Mouse (Mus musculus): ENCODE measurements at regions not wholly inside any gene's neighbourhood (a gene's known extent, or its start where the extent isn't known, plus 50 kb on each side); places are given as distances from the start of the nearest gene placed in this dataset.

DNA sequence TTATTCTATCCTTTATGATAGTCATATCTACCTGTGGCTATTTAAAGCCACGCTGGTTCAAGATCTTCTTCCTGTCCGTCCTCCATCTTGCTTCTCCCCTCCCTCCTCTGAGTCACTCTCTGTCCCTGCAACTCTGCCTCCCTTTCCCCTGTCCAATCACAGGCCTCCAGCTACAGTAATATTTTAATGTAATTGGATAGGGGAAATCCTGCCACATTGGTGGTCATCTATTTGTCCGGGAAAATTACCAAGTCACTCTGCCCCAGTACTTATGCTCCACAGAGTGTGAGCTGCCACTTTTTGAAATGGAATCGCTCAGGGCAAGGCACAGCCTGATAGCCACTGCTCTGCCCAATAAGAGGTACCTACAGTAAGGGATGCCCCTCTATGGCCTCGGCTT, 179.4 kb downstream of the Fam43a start:
- TF ChIP-seq CTCF (IDR thresholded peaks at IDR 0.05; ENCODE audit: control insufficient read depth, insufficient read depth, insufficient read length) (no peak), MYOD1 (IDR thresholded peaks at IDR 0.05; ENCODE audit: control insufficient read depth, insufficient read length, low read depth) (no peak), MAX (IDR thresholded peaks at IDR 0.05) (no peak), MYOG (IDR thresholded peaks at IDR 0.05; ENCODE audit: control insufficient read depth, extremely low read depth, insufficient read length) (no peak), USF1 (IDR thresholded peaks at IDR 0.05; ENCODE audit: low read depth) (no peak)

Data from C2C12 (cell line).